Mouse (Mus musculus) E14TG2a.4 (cell line): ENCODE results near the gene Ctdsp1.

Experiments
- H3K27me3 ChIP-seq: 2 replicates; pipeline ENCODE4 v1.6.1; 2014; ENCODE audit warnings: low read length, control low read depth; ENCODE audit not compliant: insufficient read depth
- H3K36me3 ChIP-seq: 2 replicates; pipeline ENCODE4 v1.6.1; 2014; ENCODE audit warnings: low read length, control low read depth; ENCODE audit not compliant: insufficient read depth
- H3K4me1 ChIP-seq: replicated peaks from 2 replicates; pipeline ENCODE4 v1.6.1; 2014; ENCODE audit warnings: low read depth, low read length, control low read depth
- H3K4me3 ChIP-seq: replicated peaks from 2 replicates; pipeline ENCODE4 v1.5.1; 2014; ENCODE audit warnings: mild to moderate bottlenecking, low read length
- H3K9me3 ChIP-seq: 2 replicates; pipeline ENCODE4 v1.6.1; 2014; ENCODE audit warnings: low read length, control low read depth
- CTCF ChIP-seq: conservative IDR thresholded peaks from 2 replicates; pipeline ENCODE4 v1.5.1; 2014; ENCODE audit warnings: low read length
- NANOG ChIP-seq: IDR thresholded peaks from 2 replicates; pipeline ENCODE4 v1.6.1; 2014; ENCODE audit warnings: borderline replicate concordance, low read length, mixed read lengths
- POU5F1 ChIP-seq: IDR thresholded peaks from 2 replicates; pipeline ENCODE4 v1.6.1; 2014; ENCODE audit warnings: low read length, borderline replicate concordance

Ctdsp1 gene

GRCm38 (mm10) chr1:74374980-74375379 is 16.3 kb upstream of the Ctdsp1 start, which contains the start of gene Slc11a1:
Gene Slc11a1 (plus strand): TSS chr1:74375195.
- Histone ChIP-seq H3K4me3 (no peak within 1 kb of the TSS), H3K4me1 (peaks cover 52% of the 10 kb centered on the region), H3K27me3 (peaks cover 14% of the 10 kb centered on the region), H3K36me3 (no peaks in the 10 kb centered on the region), H3K9me3 (no peaks in the 10 kb centered on the region)
- no peak for TF ChIP-seq CTCF
- TF ChIP-seq POU5F1, result no peak
- no peak for TF ChIP-seq NANOG

GRCm38 (mm10) chr1:74375561-74375960 is 15.7 kb upstream of the Ctdsp1 start:
- TF ChIP-seq POU5F1 (no peak), NANOG (no peak), CTCF (no peak)
- peaks cover 14% of the 10 kb centered on the region for H3K27me3 ChIP-seq
- no peaks in the 10 kb centered on the region for H3K36me3 ChIP-seq
- no peaks in the 10 kb centered on the region for H3K9me3 ChIP-seq
- no peak overlapping the region for H3K4me3 ChIP-seq
- H3K4me1 ChIP-seq, result peaks cover 55% of the 10 kb centered on the region

- peak overlapping the region; percentile 50 for H3K4me3 ChIP-seq
- no peaks in the 10 kb centered on the region for H3K36me3 ChIP-seq
- no peak for TF ChIP-seq POU5F1
- no peak for TF ChIP-seq CTCF
- no peak for TF ChIP-seq NANOG
- peaks cover 14% of the 10 kb centered on the region for H3K27me3 ChIP-seq
- H3K9me3 ChIP-seq, result no peaks in the 10 kb centered on the region
- peaks cover 56% of the 10 kb centered on the region for H3K4me1 ChIP-seq
These were observed 14.9 kb upstream of the Ctdsp1 start for GRCm38 (mm10) chr1:74376396-74376795.

- Histone ChIP-seq H3K4me3 (no peak overlapping the region), H3K27me3 (peaks cover 26% of the 10 kb centered on the region), H3K9me3 (no peaks in the 10 kb centered on the region), H3K4me1 (peaks cover 80% of the 10 kb centered on the region), H3K36me3 (no peaks in the 10 kb centered on the region)
- TF ChIP-seq CTCF (no peak), NANOG (no peak), POU5F1 (no peak)
These were observed 12.2 kb upstream of the Ctdsp1 start for GRCm38 (mm10) chr1:74379058-74379504.

- no peak for TF ChIP-seq POU5F1
- TF ChIP-seq NANOG, result no peak
- no peak for TF ChIP-seq CTCF
- H3K4me1 ChIP-seq, result peaks cover 87% of the 10 kb centered on the region
- H3K9me3 ChIP-seq, result no peaks in the 10 kb centered on the region
- H3K27me3 ChIP-seq, result peaks cover 35% of the 10 kb centered on the region
- H3K36me3 ChIP-seq, result no peaks in the 10 kb centered on the region
- no peak overlapping the region for H3K4me3 ChIP-seq
These were observed 10.8 kb upstream of the Ctdsp1 start for GRCm38 (mm10) chr1:74380484-74380883.

GRCm38 (mm10) chr1:74381588-74382021 is 9.7 kb upstream of the Ctdsp1 start:
- H3K36me3 ChIP-seq, result no peaks in the 10 kb centered on the region
- peaks cover 28% of the 10 kb centered on the region for H3K27me3 ChIP-seq
- no peak for TF ChIP-seq CTCF
- no peak for TF ChIP-seq POU5F1
- no peak for TF ChIP-seq NANOG
- no peaks in the 10 kb centered on the region for H3K9me3 ChIP-seq
- H3K4me3 ChIP-seq, result no peak overlapping the region
- H3K4me1 ChIP-seq, result peaks cover 79% of the 10 kb centered on the region

GRCm38 (mm10) chr1:74383385-74383784 is 7.9 kb upstream of the Ctdsp1 start:
- Histone ChIP-seq H3K4me3 (peak overlapping the region; percentile 51), H3K36me3 (no peaks in the 10 kb centered on the region), H3K9me3 (no peaks in the 10 kb centered on the region), H3K27me3 (peaks cover 26% of the 10 kb centered on the region), H3K4me1 (peaks cover 84% of the 10 kb centered on the region)
- no peak for TF ChIP-seq POU5F1
- no peak for TF ChIP-seq CTCF
- no peak for TF ChIP-seq NANOG

GRCm38 (mm10) chr1:74384525-74384924 is 6.8 kb upstream of the Ctdsp1 start:
- peaks cover 36% of the 10 kb centered on the region for H3K27me3 ChIP-seq

GRCm38 (mm10) chr1:74385064-74385463 is 6.2 kb upstream of the Ctdsp1 start:
- Histone ChIP-seq H3K27me3 (peaks cover 38% of the 10 kb centered on the region), H3K4me3 (peak overlapping the region; percentile 29; the same call in 1 of the 2 replicates), H3K36me3 (no peaks in the 10 kb centered on the region), H3K9me3 (no peaks in the 10 kb centered on the region), H3K4me1 (peaks cover 84% of the 10 kb centered on the region)
- TF ChIP-seq POU5F1 (no peak), NANOG (no peak), CTCF (no peak)

More at GRCm38 (mm10) chr1:74384525-74384924, 6.8 kb upstream of the Ctdsp1 start:
- peaks cover 84% of the 10 kb centered on the region for H3K4me1 ChIP-seq
- peak overlapping the region; percentile 29; the same call in 1 of the 2 replicates for H3K4me3 ChIP-seq
- H3K36me3 ChIP-seq, result no peaks in the 10 kb centered on the region
- TF ChIP-seq CTCF, result no peak
- no peak for TF ChIP-seq NANOG
- no peak for TF ChIP-seq POU5F1
- no peaks in the 10 kb centered on the region for H3K9me3 ChIP-seq
